In genomic region chr9:114401685-114402080, GRCm38 (mm10) we compare ENCODE assay signal across 7 mouse cellular contexts. TPM values are rescaled to one million over a fixed set of nuclear protein-coding genes. Genes with fewer than 3 reads are reported as not detected.
DNase-seq lines count a peak whose midpoint lies in the region; ATAC-seq lines count a peak whose summit lies in the region.

No protein-coding gene starts in this region.

- 2% methylated on average over 16 of the region's 16 CpGs for WGBS in hindbrain, embryonic 16.5 days
- 2% methylated on average over 16 of the region's 16 CpGs for WGBS in liver, embryonic 11.5 days
- WGBS in neural tube, embryonic 15.5 days = 4% methylated on average over 16 of the region's 16 CpGs

- peaks cover 20% of the 10 kb centered on the region for H3K36me3 ChIP-seq in hindbrain, embryonic 16.5 days (ENCODE audit: control insufficient read depth, insufficient read depth, low read length)
- H3K36me3 ChIP-seq in liver, embryonic 11.5 days (ENCODE audit: control insufficient read depth, insufficient read depth, low read length) = peaks cover 24% of the 10 kb centered on the region
- H3K36me3 ChIP-seq in neural tube, embryonic 15.5 days = peaks cover 28% of the 10 kb centered on the region

- no peak for ATAC-seq in hindbrain, embryonic 16.5 days
- peak; percentile 21 for ATAC-seq in liver, embryonic 11.5 days (replicated peaks; ENCODE audit: low FRiP score)
- peak; percentile 48; the same call in 1 of the 2 replicates for ATAC-seq in neural tube, embryonic 15.5 days (ENCODE audit: low FRiP score)

- peak overlapping the region; percentile 95 for H3K27ac ChIP-seq in hindbrain, embryonic 16.5 days (ENCODE audit: low read depth, low read length)
- H3K27ac ChIP-seq in liver, embryonic 11.5 days (ENCODE audit: low read depth, low read length) = peak overlapping the region; percentile 87
- H3K27ac ChIP-seq in neural tube, embryonic 15.5 days (replicated peaks) = peak overlapping the region; percentile 92

- DNase-seq in 3134 (ENCODE audit: extremely low read depth, insufficient read length, low spot score) = peak; percentile 58
- peak; percentile 79 for DNase-seq in A20 (ENCODE audit: low read depth, low spot score)
- peak; percentile 38 to 41 for DNase-seq in cerebellum, postnatal 14 days
- no peak for DNase-seq in liver, embryonic 11.5 days (ENCODE audit: low spot score)
- no peak for DNase-seq in right cerebral cortex, postnatal 36 days (ENCODE audit: low spot score in 2 of 2)

- H3K4me2 ChIP-seq in hindbrain, embryonic 16.5 days (ENCODE audit: low read length) = peak overlapping the region; percentile 90
- H3K4me2 ChIP-seq in liver, embryonic 11.5 days = peak overlapping the region; percentile 72
- H3K4me2 ChIP-seq in neural tube, embryonic 15.5 days = peak overlapping the region; percentile 76

- no peaks in the 10 kb centered on the region for H3K27me3 ChIP-seq in hindbrain, embryonic 16.5 days (replicated peaks; ENCODE audit: control insufficient read depth, insufficient read depth, low read length)
- H3K27me3 ChIP-seq in liver, embryonic 11.5 days (replicated peaks; ENCODE audit: control insufficient read depth, insufficient read depth, low read length) = no peaks in the 10 kb centered on the region; the same call in 1 of the 2 replicates
- H3K27me3 ChIP-seq in neural tube, embryonic 15.5 days (replicated peaks) = no peaks in the 10 kb centered on the region

- peak overlapping the region; percentile 94 for H3K9ac ChIP-seq in hindbrain, embryonic 16.5 days (ENCODE audit: low read depth, low read length)
- H3K9ac ChIP-seq in liver, embryonic 11.5 days (ENCODE audit: low read depth, low read length) = peak overlapping the region; percentile 84
- peak overlapping the region; percentile 77 for H3K9ac ChIP-seq in neural tube, embryonic 15.5 days (replicated peaks)

- peak overlapping the region; percentile 93 for H3K4me3 ChIP-seq in hindbrain, embryonic 16.5 days (ENCODE audit: low read length)
- H3K4me3 ChIP-seq in liver, embryonic 11.5 days (ENCODE audit: low read depth, low read length) = peak overlapping the region; percentile 65
- peak overlapping the region; percentile 70 for H3K4me3 ChIP-seq in neural tube, embryonic 15.5 days (replicated peaks)

- H3K4me1 ChIP-seq in hindbrain, embryonic 16.5 days (ENCODE audit: control insufficient read depth, insufficient read depth, low read depth, low read length) = peaks cover 12% of the 10 kb centered on the region
- peaks cover 10% of the 10 kb centered on the region for H3K4me1 ChIP-seq in liver, embryonic 11.5 days (replicated peaks; ENCODE audit: control insufficient read depth, insufficient read depth, low read length)
- peaks cover 17% of the 10 kb centered on the region for H3K4me1 ChIP-seq in neural tube, embryonic 15.5 days

- H3K9me3 ChIP-seq in hindbrain, embryonic 16.5 days (ENCODE audit: control insufficient read depth, low read length) = peaks cover 4% of the 10 kb centered on the region
- H3K9me3 ChIP-seq in liver, embryonic 11.5 days (ENCODE audit: control insufficient read depth, low read length) = no peaks in the 10 kb centered on the region
- H3K9me3 ChIP-seq in neural tube, embryonic 15.5 days (replicated peaks) = no peaks in the 10 kb centered on the region

RNA-seq across cellular contexts. Expression of gene Tmppe, which starts 0.8 kb away (rescaled TPM):
- polyA plus RNA-seq in hindbrain, embryonic 16.5 days (2015; fragmentation: Nextera tagmentation; extraction: Ambion mirVana) = 10.5 and 10.6 TPM in 2 replicates
- polyA plus RNA-seq in liver, embryonic 11.5 days (2014; fragmentation: Nextera tagmentation; extraction: Ambion mirVana) = 5.3 and 5.7 TPM in 2 replicates
- 8.8 and 11.8 TPM in 2 replicates for polyA plus RNA-seq in neural tube, embryonic 15.5 days (2015; fragmentation: Nextera tagmentation; extraction: Ambion mirVana)

RNA-seq across cellular contexts. Expression of gene Glb1, which starts 0.8 kb away (rescaled TPM):
- polyA plus RNA-seq in hindbrain, embryonic 16.5 days (2015; fragmentation: Nextera tagmentation; extraction: Ambion mirVana) = 37.5 and 40.1 TPM in 2 replicates
- polyA plus RNA-seq in liver, embryonic 11.5 days (2014; fragmentation: Nextera tagmentation; extraction: Ambion mirVana) = 26.4 and 28.8 TPM in 2 replicates
- 30.9 and 38.2 TPM in 2 replicates for polyA plus RNA-seq in neural tube, embryonic 15.5 days (2015; fragmentation: Nextera tagmentation; extraction: Ambion mirVana)

RNA-seq across cellular contexts. Expression of gene Crtap, which starts 11.2 kb away (rescaled TPM):
- polyA plus RNA-seq in hindbrain, embryonic 16.5 days (2015; fragmentation: Nextera tagmentation; extraction: Ambion mirVana) = 31.5 and 34.6 TPM in 2 replicates
- 45.7 and 46.8 TPM in 2 replicates for polyA plus RNA-seq in liver, embryonic 11.5 days (2014; fragmentation: Nextera tagmentation; extraction: Ambion mirVana)
- 34.0 and 42.8 TPM in 2 replicates for polyA plus RNA-seq in neural tube, embryonic 15.5 days (2015; fragmentation: Nextera tagmentation; extraction: Ambion mirVana)

Comparison
In these comparisons a context has a peak if more than half of its experiments do, and no peak if none do; other contexts are left out.
1. DNase-seq: peak in 3134 (single experiment), A20 (single experiment) and cerebellum, postnatal 14 days (2 of 2); none in liver, embryonic 11.5 days (single experiment) and right cerebral cortex, postnatal 36 days (0 of 2).
2. Peak in every context shown above with its lines, with median percentiles within 50 percentile points of each other: H3K27ac ChIP-seq, H3K4me2 ChIP-seq, H3K4me3 ChIP-seq and H3K9ac ChIP-seq.